Mouse (Mus musculus): ENCODE results near the gene Fbxl5. TPM values are rescaled to one million over a fixed set of nuclear protein-coding genes. Genes with fewer than 3 reads are reported as not detected.

Fbxl5 gene
- total and polyA plus RNA-seq, 2 experiments from 2014 or later, result 84.5 to 122 TPM

DNA sequence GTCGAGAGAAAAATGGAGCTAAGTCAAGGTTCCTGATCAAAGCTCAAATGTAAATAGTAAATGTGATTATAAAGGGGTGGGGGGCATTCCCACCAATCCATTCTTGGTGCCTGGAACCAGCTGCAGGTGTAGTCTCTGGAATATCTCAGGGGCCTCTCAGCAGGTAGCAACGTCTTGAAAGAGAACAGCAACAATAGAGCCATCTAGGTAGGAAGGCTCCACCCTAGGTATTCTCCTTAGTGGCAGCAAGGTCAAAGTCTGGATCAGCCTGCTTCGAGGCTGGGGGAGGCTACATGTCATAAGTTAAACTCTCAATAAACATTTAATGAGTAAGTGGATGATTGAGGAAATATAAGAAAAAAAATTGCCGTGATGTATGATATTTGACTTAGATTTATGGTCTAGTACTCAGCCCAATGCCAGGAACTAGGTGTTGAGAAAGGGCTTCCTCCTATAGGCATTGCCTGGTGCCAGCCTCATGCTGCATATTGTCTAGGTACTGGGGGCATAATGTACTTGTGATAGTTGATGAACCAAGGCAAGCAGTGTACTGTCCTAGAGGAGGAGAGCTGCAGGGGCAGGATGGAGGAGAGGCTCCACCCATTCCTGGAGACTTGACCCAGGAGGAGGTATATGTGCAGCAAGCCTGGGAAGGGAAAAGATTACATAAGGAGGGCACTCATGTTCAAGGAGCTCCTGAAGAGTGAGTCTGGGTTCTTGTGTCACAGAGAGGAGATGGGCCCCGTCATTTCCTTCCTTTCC is 39.4 kb upstream of the Fbxl5 start:
- H3K4me1 ChIP-seq (ENCODE audit: insufficient read depth, low read length), result no peaks in the 10 kb centered on the region
- H3K9ac ChIP-seq (replicated peaks; ENCODE audit: low read length, poor library complexity, severe bottlenecking), result no peak overlapping the region
- H3K36me3 ChIP-seq (ENCODE audit: insufficient read depth, low read length), result no peaks in the 10 kb centered on the region
- WGBS, result 74% methylated on average over 5 of the region's 5 CpGs
- TF ChIP-seq CTCF (IDR thresholded peaks at IDR 0.05), result no peak
- DNase-seq (ENCODE audit: low spot score) (no peak), ATAC-seq (ENCODE audit: low FRiP score) (no peak)
- no peak overlapping the region for H3K4me2 ChIP-seq (ENCODE audit: low read depth, low read length, poor library complexity, severe bottlenecking)
- no peak overlapping the region for H3K4me3 ChIP-seq (ENCODE audit: low read depth, low read length)
- H3K9me3 ChIP-seq (ENCODE audit: low read length), result no peaks in the 10 kb centered on the region
- H3K27ac ChIP-seq (ENCODE audit: low read depth, low read length), result no peak overlapping the region
- no peaks in the 10 kb centered on the region for H3K27me3 ChIP-seq (ENCODE audit: insufficient read depth, low read length)

DNA sequence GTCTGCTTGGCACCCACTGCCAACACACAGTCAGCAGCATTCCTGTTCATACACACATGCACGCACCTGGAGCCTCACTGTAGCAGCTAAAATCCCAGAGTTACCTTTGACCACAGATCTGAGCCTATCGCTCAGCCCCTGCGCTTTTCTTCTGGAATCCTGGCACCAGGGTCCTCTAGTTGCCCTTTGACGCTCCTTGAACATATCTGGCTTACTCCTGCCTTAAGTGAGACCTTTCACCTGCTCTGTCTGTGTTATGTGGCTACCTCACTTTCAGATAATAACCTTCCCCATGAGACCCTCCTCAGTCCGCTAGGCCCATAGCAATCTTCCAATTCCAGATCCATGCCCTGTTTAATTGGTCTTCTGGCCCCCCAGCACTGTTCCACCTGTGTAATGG is 38.7 kb upstream of the Fbxl5 start:
- DNase-seq (ENCODE audit: low spot score) (no peak), ATAC-seq (ENCODE audit: low FRiP score) (no peak)
- no peak overlapping the region for H3K4me3 ChIP-seq (ENCODE audit: low read depth, low read length)
- H3K9ac ChIP-seq (replicated peaks; ENCODE audit: low read length, poor library complexity, severe bottlenecking), result no peak overlapping the region
- no peaks in the 10 kb centered on the region for H3K27me3 ChIP-seq (ENCODE audit: insufficient read depth, low read length)
- H3K4me2 ChIP-seq (ENCODE audit: low read depth, low read length, poor library complexity, severe bottlenecking), result no peak overlapping the region
- H3K9me3 ChIP-seq (ENCODE audit: low read length), result no peaks in the 10 kb centered on the region
- no peaks in the 10 kb centered on the region for H3K36me3 ChIP-seq (ENCODE audit: insufficient read depth, low read length)
- no peaks in the 10 kb centered on the region for H3K4me1 ChIP-seq (ENCODE audit: insufficient read depth, low read length)
- H3K27ac ChIP-seq (ENCODE audit: low read depth, low read length), result no peak overlapping the region
- WGBS, result 94% methylated on average over 5 of the region's 5 CpGs
- no peak for TF ChIP-seq CTCF (IDR thresholded peaks at IDR 0.05)

DNA sequence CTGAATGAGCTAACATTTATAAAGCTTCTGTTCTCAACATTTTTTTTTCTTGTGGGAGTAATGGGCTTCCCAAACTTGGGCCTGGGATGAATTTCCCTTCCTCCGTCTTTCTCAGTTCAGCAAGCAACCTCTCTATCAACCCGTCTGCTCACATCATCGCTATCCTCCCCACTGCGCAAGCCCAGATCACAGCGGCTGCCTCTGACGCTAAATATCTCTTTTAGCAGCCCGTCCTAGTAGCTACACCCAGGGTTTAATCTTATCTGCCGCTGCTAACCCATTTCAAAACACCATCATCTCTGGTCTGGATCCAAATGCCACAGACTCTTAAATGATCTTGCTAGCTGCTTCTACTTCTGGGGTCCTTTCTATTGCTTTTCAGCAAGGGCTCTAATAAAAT is 38.2 kb upstream of the Fbxl5 start:
- H3K27ac ChIP-seq (ENCODE audit: low read depth, low read length), result no peak overlapping the region
- no peaks in the 10 kb centered on the region for H3K27me3 ChIP-seq (ENCODE audit: insufficient read depth, low read length)
- no peak overlapping the region for H3K4me2 ChIP-seq (ENCODE audit: low read depth, low read length, poor library complexity, severe bottlenecking)
- no peaks in the 10 kb centered on the region for H3K4me1 ChIP-seq (ENCODE audit: insufficient read depth, low read length)
- no peak overlapping the region for H3K4me3 ChIP-seq (ENCODE audit: low read depth, low read length)
- WGBS, result 89% methylated on average over 8 of the region's 8 CpGs
- DNase-seq (ENCODE audit: low spot score), result no peak
- no peak for ATAC-seq (ENCODE audit: low FRiP score)
- no peaks in the 10 kb centered on the region for H3K9me3 ChIP-seq (ENCODE audit: low read length)
- no peaks in the 10 kb centered on the region for H3K36me3 ChIP-seq (ENCODE audit: insufficient read depth, low read length)
- no peak overlapping the region for H3K9ac ChIP-seq (replicated peaks; ENCODE audit: low read length, poor library complexity, severe bottlenecking)
- TF ChIP-seq CTCF (IDR thresholded peaks at IDR 0.05), result no peak

DNA sequence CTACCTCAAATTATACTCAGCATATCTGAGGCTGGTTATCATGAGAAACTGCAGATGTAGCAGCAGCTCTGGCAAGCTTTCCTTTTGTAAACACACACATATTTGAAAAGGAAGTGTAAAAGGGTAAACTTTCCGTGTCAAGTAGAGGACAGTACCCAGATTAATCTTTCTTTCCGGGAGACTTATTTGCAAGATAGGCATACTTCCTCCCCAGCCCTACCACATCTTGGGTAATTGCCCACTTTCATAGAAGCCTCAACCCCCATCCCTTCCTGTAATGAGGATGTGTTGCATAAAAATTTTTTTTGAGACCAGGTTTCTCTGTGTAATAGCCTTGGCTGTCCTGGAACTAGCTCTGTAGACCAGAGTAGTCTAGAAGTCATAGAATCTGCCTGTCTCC is 34.3 kb upstream of the Fbxl5 start:
- no peak for TF ChIP-seq CTCF (IDR thresholded peaks at IDR 0.05)
- Histone ChIP-seq H3K36me3 (ENCODE audit: insufficient read depth, low read length) (no peaks in the 10 kb centered on the region), H3K4me1 (ENCODE audit: insufficient read depth, low read length) (no peaks in the 10 kb centered on the region), H3K27me3 (ENCODE audit: insufficient read depth, low read length) (no peaks in the 10 kb centered on the region), H3K4me2 (ENCODE audit: low read depth, low read length, poor library complexity, severe bottlenecking) (no peak overlapping the region), H3K9me3 (ENCODE audit: low read length) (no peaks in the 10 kb centered on the region), H3K27ac (ENCODE audit: low read depth, low read length) (no peak overlapping the region), H3K9ac (replicated peaks; ENCODE audit: low read length, poor library complexity, severe bottlenecking) (no peak overlapping the region), H3K4me3 (ENCODE audit: low read depth, low read length) (no peak overlapping the region)
- DNase-seq (ENCODE audit: low spot score), result no peak
- WGBS, result 86% methylated on average over 2 of the region's 2 CpGs
- no peak for ATAC-seq (ENCODE audit: low FRiP score)

DNA sequence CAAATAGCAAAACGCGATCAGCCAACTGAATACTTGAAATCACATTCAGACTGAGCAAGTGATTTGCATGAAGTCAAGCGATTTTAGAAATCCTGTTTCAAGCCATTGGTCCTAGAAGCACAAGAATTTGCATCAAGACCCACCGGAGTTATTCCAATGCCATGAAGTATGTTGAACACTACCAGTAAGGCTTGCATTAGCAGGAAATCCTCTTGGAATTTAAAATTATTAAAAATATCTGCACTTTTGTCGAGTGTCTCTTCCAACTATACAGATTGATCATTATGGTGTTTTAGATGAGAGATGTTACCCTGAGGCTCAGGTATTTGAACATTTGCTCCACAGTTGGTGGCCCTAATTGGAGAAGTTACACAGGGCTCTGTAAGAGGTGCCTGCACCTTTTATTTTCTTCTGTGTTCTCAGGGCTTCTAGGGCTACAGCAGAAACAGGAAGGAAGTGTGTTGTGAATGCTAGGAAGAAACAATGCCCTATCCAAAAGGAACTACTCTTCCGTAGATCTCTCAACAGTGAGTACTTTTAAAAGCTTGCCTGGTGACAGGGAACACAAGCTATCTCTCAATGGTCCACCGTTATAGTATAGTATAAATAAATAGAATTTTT is 32.5 kb upstream of the Fbxl5 start:
- no peaks in the 10 kb centered on the region for H3K36me3 ChIP-seq (ENCODE audit: insufficient read depth, low read length)
- no peak for TF ChIP-seq CTCF (IDR thresholded peaks at IDR 0.05)
- no peak for DNase-seq (ENCODE audit: low spot score)
- no peak overlapping the region for H3K27ac ChIP-seq (ENCODE audit: low read depth, low read length)
- H3K9ac ChIP-seq (replicated peaks; ENCODE audit: low read length, poor library complexity, severe bottlenecking), result no peak overlapping the region
- WGBS, result 85% methylated on average over 7 of the region's 7 CpGs
- H3K27me3 ChIP-seq (ENCODE audit: insufficient read depth, low read length), result no peaks in the 10 kb centered on the region
- no peak for ATAC-seq (ENCODE audit: low FRiP score)
- no peaks in the 10 kb centered on the region for H3K9me3 ChIP-seq (ENCODE audit: low read length)
- no peak overlapping the region for H3K4me2 ChIP-seq (ENCODE audit: low read depth, low read length, poor library complexity, severe bottlenecking)
- no peaks in the 10 kb centered on the region for H3K4me1 ChIP-seq (ENCODE audit: insufficient read depth, low read length)
- H3K4me3 ChIP-seq (ENCODE audit: low read depth, low read length), result no peak overlapping the region

DNA sequence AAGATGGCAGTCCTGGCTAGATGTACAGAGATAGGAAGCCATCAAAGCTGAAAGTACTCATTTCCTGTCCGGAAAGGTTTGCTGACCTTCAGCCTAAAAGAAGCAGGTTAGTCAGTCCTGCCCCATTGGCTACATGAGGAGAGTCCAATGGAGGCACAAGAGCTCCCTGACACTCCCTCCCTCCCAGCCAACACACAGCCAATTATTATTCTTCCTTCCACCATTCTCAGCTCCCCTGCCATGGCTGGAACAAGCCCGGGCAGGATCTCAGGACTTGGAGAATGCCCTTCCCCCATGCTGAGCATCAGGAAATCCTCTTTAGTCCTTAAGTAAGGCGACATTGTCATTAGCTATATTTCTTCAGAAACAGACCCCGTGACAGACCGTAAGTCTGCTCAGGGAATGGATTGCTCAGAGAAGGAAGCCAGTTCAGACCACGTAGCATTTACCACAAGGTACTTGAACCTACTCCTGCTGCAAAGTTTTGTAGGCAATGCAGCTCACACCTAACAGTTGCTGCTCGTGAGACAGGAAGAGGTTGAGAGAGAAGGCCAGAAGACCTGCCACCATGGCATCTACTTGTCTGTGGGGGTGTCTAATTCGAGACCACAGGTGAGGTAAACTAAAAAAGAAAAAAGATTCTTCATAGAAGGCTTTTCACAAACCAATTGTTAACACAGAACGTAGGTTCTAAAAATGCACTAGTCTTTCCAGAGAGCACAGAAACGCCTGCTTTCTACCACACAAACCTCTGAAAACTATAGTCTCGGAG is 31.8 kb upstream of the Fbxl5 start:
- Histone ChIP-seq H3K9me3 (ENCODE audit: low read length) (no peaks in the 10 kb centered on the region), H3K9ac (replicated peaks; ENCODE audit: low read length, poor library complexity, severe bottlenecking) (no peak overlapping the region), H3K36me3 (ENCODE audit: insufficient read depth, low read length) (no peaks in the 10 kb centered on the region), H3K4me1 (ENCODE audit: insufficient read depth, low read length) (no peaks in the 10 kb centered on the region), H3K27ac (ENCODE audit: low read depth, low read length) (no peak overlapping the region), H3K4me2 (ENCODE audit: low read depth, low read length, poor library complexity, severe bottlenecking) (no peak overlapping the region), H3K27me3 (ENCODE audit: insufficient read depth, low read length) (no peaks in the 10 kb centered on the region), H3K4me3 (ENCODE audit: low read depth, low read length) (no peak overlapping the region)
- 69% methylated on average over 11 of the region's 11 CpGs for WGBS
- ATAC-seq (ENCODE audit: low FRiP score) (no peak), DNase-seq (ENCODE audit: low spot score) (no peak)
- TF ChIP-seq CTCF (IDR thresholded peaks at IDR 0.05), result no peak
